Mouse (Mus musculus) T-helper 1 cell (primary cell): ENCODE measurements around the gene Mark1.

Experiments
- in situ Hi-C: fragments of 300-600 bp; cut with MboI, MseI; formaldehyde crosslinking; loops from one replicate; pipeline ENCODE4 v1.15.1; 2025; ENCODE audit warnings: high pct_unique_total_duplicates

Gene Mark1

GRCm38 (mm10) chr1:184897350-184897749 is 102.0 kb downstream of the Mark1 start:
- in situ Hi-C loops = no loop called here

GRCm38 (mm10) chr1:184891998-184892397 is 107.4 kb downstream of the Mark1 start:
- in situ Hi-C loops = no loop called here

- in situ Hi-C loops = no loop called here
Observed at GRCm38 (mm10) chr1:184889454-184889853, 109.9 kb downstream of the Mark1 start.

DNA sequence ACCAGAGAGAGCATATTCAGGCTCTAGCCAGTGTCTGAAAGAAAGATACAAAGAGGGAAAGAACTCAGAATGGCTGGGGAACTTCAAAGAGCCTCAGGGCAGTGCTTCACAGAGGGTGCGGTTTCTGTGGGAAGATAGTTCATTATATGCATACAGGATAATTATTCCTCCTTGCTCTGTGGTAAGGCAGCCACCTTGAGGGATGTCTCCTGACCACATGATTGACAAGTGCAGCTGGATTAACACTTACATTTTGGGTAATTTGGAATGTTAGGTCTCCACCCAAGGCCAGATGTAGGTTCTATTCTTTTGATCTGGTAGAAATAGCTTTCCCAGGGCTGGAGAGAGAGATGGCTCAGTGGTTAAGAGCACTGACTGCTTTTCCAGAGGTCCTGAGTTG is 113.2 kb downstream of the Mark1 start:
- in situ Hi-C loops = no loop called here

- in situ Hi-C loops = no loop called here
Observed at GRCm38 (mm10) chr1:184882281-184883268, 116.8 kb downstream of the Mark1 start, which contains the start of gene C130074G19Rik. Gene C130074G19Rik (minus strand): TSS chr1:184883218.

DNA sequence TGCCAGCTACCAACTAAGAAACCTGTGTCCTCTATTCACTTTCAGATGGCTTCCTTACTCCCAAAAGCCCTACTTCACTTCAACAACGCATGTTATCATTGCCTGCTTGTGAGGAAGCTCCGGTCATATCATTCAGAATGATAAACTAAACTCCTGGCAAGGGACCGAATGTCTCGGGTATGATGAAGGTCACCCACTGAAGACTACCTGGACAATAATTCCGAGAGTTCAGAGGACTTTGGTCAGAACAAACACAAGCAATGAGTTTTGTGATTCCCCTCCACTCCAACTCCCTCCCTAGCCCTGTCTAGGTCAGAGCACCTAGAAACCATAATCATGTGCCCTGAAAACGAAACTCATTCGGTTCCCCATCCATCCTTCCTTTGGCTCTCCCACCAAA is 117.5 kb downstream of the Mark1 start:
- in situ Hi-C loops = no loop called here

DNA sequence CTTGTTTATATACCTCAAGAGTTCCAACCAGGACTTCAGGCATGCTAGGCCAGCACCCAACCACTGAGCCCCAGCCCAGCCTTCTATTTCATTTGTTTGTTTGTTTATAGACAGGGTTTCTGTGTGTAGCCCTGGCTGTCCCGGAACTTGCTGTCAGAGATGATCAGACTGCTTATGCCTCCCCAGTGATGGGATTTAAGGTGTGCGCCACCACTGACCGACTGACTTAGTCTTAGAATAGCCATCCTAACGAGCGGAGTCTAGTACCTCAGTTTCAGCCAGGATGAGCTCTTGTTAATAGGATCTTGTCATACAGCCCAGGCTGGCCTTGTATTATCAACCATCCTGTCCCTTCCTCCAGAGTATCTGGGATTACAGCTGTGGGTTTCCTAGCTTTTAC is 118.2 kb downstream of the Mark1 start:
- in situ Hi-C loops = no loop called here

- in situ Hi-C loops = no loop called here
Observed at GRCm38 (mm10) chr1:184878860-184879259, 120.5 kb downstream of the Mark1 start.

DNA sequence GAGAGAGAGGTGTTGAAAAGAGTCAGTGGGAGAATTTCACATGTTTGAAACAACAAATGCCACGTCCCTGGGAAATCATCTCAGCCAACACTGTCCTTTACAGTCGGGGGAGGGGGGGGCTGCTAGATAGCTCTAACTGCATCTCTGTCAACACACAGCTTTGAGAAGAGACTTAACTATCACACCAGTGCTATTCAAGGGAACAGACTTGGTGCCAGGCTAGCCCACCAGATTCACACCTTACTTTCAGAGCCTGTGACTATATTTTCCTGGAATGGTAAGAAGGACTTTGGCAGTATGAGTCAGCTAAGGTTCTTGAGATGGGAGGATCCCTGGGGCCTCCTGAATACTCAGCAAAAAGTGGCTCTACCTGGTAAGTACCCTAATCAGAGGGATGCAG is 122.1 kb downstream of the Mark1 start:
- in situ Hi-C loops = no loop called here

DNA sequence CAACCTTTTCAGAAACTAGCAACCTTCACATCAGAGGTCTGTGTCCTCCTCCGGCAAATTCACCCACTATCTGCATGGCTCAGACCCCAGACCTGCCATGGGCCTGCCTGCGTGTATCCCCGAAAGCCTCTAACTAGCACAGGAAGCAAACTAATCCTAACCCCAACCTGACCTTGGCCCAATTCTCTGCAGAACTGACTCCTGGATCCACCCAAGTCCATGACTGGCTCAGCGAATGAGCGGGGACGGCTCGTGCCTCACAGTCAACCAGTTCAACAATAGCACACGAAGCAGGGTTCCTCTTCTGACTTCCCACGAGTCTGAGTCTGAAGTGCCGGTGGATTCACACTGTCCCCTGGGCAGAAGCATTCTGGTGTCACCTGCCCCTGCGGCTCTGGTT is 125.5 kb downstream of the Mark1 start:
- in situ Hi-C loops = no loop called here

GRCm38 (mm10) chr1:184872069-184872819 is 127.1 kb downstream of the Mark1 start:
- in situ Hi-C loops = no loop called here

DNA sequence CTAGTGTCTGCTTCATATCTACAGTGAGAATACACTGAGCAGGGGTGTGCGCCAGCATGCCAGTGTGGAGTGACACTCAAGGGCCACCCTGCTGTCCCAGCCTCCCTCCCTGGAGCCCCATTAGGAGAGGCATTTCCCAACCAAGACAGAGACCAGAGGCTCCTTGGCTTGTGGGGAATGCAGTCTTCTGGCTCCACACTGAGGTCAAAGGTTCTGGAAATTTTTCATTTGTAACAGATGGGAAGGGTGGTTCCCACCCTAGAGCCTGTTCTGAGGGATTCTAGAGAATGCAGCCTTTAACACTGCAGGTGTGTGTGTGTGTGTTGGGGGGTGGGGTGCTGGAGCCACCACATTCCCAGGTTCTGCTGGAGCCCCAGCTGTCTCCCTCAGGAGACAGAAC is 127.9 kb downstream of the Mark1 start:
- in situ Hi-C loops = no loop called here

- in situ Hi-C loops = no loop called here
Observed at GRCm38 (mm10) chr1:184870646-184871385, 128.6 kb downstream of the Mark1 start.

DNA sequence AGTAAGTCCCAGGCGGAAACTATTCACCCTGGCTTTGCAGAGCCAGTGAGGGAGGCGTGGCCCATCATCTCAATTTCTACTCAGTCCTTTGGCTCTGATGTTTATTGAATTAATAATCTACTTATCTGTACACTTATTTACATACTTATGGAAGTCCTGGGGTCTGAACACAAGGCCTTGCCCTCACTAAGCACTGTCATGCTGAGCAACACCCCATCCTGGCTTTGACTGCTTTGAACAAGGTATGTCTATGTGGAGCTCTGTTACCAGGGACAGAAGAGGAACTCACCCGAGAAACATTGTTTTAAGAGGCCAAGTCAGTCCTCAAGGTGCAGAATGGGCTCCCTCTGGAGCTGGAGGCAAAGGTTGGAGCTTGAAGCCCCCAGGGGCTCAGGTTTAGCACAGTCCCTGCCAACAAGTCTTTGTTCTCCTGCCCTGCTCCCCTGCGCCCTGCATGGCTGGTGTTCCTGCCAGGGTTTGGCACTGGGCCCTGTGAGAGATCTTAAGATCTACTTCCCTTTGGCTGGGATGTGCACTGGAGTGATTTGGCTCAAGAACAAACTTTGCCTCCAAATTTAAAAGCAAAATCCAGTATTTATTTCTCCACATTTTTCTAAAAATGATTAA is 129.3 kb downstream of the Mark1 start:
- in situ Hi-C loops = no loop called here

GRCm38 (mm10) chr1:184867640-184868120 is 131.7 kb downstream of the Mark1 start:
- in situ Hi-C loops = no loop called here

GRCm38 (mm10) chr1:184864381-184864801 is 135.0 kb downstream of the Mark1 start:
- in situ Hi-C loops = no loop called here

GRCm38 (mm10) chr1:184862636-184863035 is 136.7 kb downstream of the Mark1 start:
- in situ Hi-C loops = no loop called here

DNA sequence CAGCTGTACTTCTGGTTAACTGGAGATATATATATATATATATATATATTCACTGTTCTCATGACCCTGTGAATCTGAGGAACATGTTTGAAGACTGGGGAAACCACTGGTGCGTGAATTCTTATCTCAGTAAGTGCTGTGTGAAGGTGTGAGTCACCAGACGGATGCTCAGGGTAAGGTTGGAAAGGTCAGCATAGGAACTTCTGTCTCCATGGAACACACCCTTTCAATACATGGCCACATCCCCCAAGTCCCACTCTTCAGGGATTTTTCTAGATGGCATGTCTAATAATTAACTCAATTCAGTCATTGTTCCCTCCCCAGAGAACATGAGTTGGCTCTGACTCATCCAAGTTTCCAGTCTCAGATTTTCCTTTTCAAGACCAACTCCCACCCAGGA is 137.8 kb downstream of the Mark1 start:
- in situ Hi-C loops = no loop called here

GRCm38 (mm10) chr1:184860276-184860675 is 139.1 kb downstream of the Mark1 start:
- in situ Hi-C loops = no loop called here

DNA sequence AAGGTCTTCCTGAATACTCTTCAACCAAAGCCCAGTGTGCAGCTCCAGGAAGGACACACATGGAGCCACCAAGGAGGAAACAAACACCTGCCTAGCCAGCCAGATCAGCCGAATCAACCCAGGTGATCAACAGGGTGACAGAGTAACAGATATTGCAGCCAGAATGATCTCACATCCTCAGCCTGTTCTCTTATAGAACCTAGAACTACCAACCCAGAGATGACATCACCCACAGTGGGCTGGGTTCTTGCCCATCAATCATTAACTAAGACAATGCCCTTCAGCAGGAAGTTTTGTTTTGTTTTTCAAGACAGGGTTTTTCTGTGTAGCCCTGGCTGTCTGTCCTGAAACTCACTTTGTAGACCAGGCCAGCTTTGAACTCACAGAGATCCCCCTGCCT is 141.1 kb downstream of the Mark1 start:
- in situ Hi-C loops = no loop called here

GRCm38 (mm10) chr1:184857216-184857615 is 142.2 kb downstream of the Mark1 start:
- in situ Hi-C loops = no loop called here
